Mouse (Mus musculus): ENCODE measurements around the gene Ogdh. TPM values are rescaled to one million over a fixed set of nuclear protein-coding genes. Genes with fewer than 3 reads are reported as not detected.

The Ogdh gene
- polyA plus RNA-seq, 1 experiment from 2014 or later: 70.2 TPM

DNA sequence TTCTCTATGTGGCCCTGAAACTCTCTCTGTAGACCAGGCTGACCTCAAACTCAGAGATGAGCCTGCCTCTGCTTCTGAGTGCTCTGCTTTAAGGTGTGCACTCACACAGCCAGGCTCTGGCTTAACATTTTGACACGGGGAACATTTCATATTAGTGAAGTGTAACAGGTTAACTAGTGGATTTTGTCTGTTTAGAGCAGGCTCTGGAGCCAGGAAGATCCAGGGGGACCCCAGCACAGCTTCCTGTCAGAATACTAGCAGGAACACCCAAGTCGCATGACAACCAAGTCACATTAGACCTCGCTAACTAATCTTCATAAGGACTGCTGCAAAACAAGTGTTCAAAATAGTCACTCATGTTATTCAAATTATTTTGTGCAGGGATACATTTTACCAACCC lies 550 bp upstream of the Ogdh start:
- no peak overlapping the region for H3K27ac ChIP-seq (ENCODE audit: low read depth, low read length)
- WGBS: 34% methylated on average over 3 of the region's 3 CpGs

GRCm38 (mm10) chr11:6292116-6292987 lies 919 bp downstream of the Ogdh start:
- H3K9me3 ChIP-seq (ENCODE audit: control insufficient read depth, low read length): no peaks in the 10 kb centered on the region
- ATAC-seq (ENCODE audit: low FRiP score) (no peak), DNase-seq (ENCODE audit: low spot score) (peak; percentile 75)
- no peaks in the 10 kb centered on the region for H3K4me1 ChIP-seq (replicated peaks; ENCODE audit: control insufficient read depth, insufficient read depth, low read length)
- peak overlapping the region; percentile 61 for H3K9ac ChIP-seq (ENCODE audit: low read depth, low read length)
- H3K4me2 ChIP-seq (replicated peaks; ENCODE audit: low read depth, low read length): peak overlapping the region; percentile 76
- H3K27ac ChIP-seq (ENCODE audit: low read depth, low read length): peak overlapping the region; percentile 64
- no peaks in the 10 kb centered on the region for H3K27me3 ChIP-seq (ENCODE audit: control insufficient read depth, insufficient read depth, low read length)
- no peaks in the 10 kb centered on the region for H3K36me3 ChIP-seq (ENCODE audit: control insufficient read depth, insufficient read depth, low read length)
- peak overlapping the region; percentile 83 for H3K4me3 ChIP-seq (ENCODE audit: low read depth, low read length)
- 19% methylated on average over 33 of the region's 33 CpGs for WGBS

More for the DNA sequence above, 550 bp upstream of the Ogdh start:
- H3K4me1 ChIP-seq (replicated peaks; ENCODE audit: control insufficient read depth, insufficient read depth, low read length): no peaks in the 10 kb centered on the region
- H3K36me3 ChIP-seq (ENCODE audit: control insufficient read depth, insufficient read depth, low read length): no peaks in the 10 kb centered on the region
- no peaks in the 10 kb centered on the region for H3K27me3 ChIP-seq (ENCODE audit: control insufficient read depth, insufficient read depth, low read length)
- H3K4me2 ChIP-seq (replicated peaks; ENCODE audit: low read depth, low read length): peak overlapping the region; percentile 76
- DNase-seq (ENCODE audit: low spot score): no peak
- H3K9ac ChIP-seq (ENCODE audit: low read depth, low read length): peak overlapping the region; percentile 61
- peak overlapping the region; percentile 83 for H3K4me3 ChIP-seq (ENCODE audit: low read depth, low read length)
- no peak for ATAC-seq (ENCODE audit: low FRiP score)
- no peaks in the 10 kb centered on the region for H3K9me3 ChIP-seq (ENCODE audit: control insufficient read depth, low read length)

DNA sequence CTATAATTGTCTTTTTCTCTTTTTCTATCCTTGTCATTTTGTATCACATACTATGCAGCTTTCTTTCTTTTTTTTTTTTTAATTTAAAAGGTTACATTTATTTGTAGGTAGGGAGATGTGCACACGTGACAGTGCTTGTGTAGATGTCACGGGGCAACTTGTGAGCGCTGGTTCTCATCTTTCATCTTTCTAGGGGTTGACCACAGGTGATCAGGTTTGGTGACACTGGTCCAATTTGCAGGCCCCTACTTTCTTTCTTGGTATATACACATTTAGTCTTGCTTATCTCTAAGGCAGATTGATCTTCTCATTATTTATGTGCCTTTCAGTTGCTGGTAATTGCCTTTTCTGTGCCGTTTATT lies 1.5 kb downstream of the Ogdh start:
- no peaks in the 10 kb centered on the region for H3K9me3 ChIP-seq (ENCODE audit: control insufficient read depth, low read length)
- no peak overlapping the region; the same call in 1 of the 2 replicates for H3K4me3 ChIP-seq (ENCODE audit: low read depth, low read length)
- WGBS: 98% methylated on average over 4 of the region's 4 CpGs
- no peaks in the 10 kb centered on the region for H3K27me3 ChIP-seq (ENCODE audit: control insufficient read depth, insufficient read depth, low read length)
- H3K9ac ChIP-seq (ENCODE audit: low read depth, low read length): no peak overlapping the region
- DNase-seq (ENCODE audit: low spot score) (no peak), ATAC-seq (ENCODE audit: low FRiP score) (no peak)
- no peak overlapping the region for H3K27ac ChIP-seq (ENCODE audit: low read depth, low read length)
- H3K4me2 ChIP-seq (replicated peaks; ENCODE audit: low read depth, low read length): no peak overlapping the region
- no peaks in the 10 kb centered on the region for H3K36me3 ChIP-seq (ENCODE audit: control insufficient read depth, insufficient read depth, low read length)
- H3K4me1 ChIP-seq (replicated peaks; ENCODE audit: control insufficient read depth, insufficient read depth, low read length): no peaks in the 10 kb centered on the region

DNA sequence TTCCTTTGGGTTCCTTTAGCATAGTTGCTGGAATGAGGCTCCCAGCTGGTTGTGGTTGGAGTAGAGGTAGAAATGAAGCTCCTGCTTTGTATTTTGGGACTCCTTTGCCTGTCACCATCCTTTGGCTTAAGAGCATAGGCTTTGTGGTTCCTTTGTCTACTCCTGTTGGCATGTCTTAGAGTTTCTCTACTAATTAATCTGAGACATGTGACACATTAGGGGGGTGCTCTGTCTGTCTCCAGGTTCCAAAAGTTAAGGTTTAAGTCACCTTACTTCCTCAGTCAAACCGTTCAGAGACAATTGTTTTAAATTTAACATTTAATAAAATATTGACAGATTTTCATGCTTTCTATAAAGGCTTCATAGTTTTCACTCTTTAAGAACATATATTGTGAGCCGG lies 2.2 kb downstream of the Ogdh start:
- ATAC-seq (ENCODE audit: low FRiP score): no peak
- no peak overlapping the region for H3K4me2 ChIP-seq (replicated peaks; ENCODE audit: low read depth, low read length)
- no peaks in the 10 kb centered on the region for H3K36me3 ChIP-seq (ENCODE audit: control insufficient read depth, insufficient read depth, low read length)
- DNase-seq (ENCODE audit: low spot score): no peak
- H3K9ac ChIP-seq (ENCODE audit: low read depth, low read length): no peak overlapping the region
- 92% methylated on average over 2 of the region's 2 CpGs for WGBS
- no peak overlapping the region for H3K4me3 ChIP-seq (ENCODE audit: low read depth, low read length)
- H3K9me3 ChIP-seq (ENCODE audit: control insufficient read depth, low read length): no peaks in the 10 kb centered on the region
- no peaks in the 10 kb centered on the region for H3K27me3 ChIP-seq (ENCODE audit: control insufficient read depth, insufficient read depth, low read length)
- H3K27ac ChIP-seq (ENCODE audit: low read depth, low read length): no peak overlapping the region
- H3K4me1 ChIP-seq (replicated peaks; ENCODE audit: control insufficient read depth, insufficient read depth, low read length): no peaks in the 10 kb centered on the region

DNA sequence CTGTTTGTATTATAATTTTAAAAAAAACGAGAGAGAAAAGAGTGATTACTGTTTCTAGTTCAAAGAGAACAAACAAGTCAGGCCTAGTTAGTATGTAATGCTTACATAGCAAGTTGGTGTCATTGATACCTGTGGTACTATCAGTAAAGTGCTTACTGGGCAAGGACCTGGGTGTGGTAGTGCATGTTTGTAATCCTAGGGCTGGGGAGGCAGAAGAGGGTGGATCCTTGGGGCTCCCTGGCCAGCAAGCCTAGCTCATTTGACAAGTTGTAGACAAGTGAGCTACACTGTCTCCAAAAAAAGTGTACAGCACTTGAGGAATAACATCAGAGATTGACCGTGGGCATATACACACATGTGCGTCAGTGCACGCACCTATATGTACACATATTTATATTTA lies 3.2 kb downstream of the Ogdh start:
- no peak overlapping the region for H3K4me3 ChIP-seq (ENCODE audit: low read depth, low read length)
- WGBS: 97% methylated on average over 4 of the region's 4 CpGs
- no peaks in the 10 kb centered on the region for H3K27me3 ChIP-seq (ENCODE audit: control insufficient read depth, insufficient read depth, low read length)
- no peak overlapping the region for H3K27ac ChIP-seq (ENCODE audit: low read depth, low read length)
- H3K9me3 ChIP-seq (ENCODE audit: control insufficient read depth, low read length): no peaks in the 10 kb centered on the region
- no peaks in the 10 kb centered on the region for H3K4me1 ChIP-seq (replicated peaks; ENCODE audit: control insufficient read depth, insufficient read depth, low read length)
- ATAC-seq (ENCODE audit: low FRiP score) (no peak), DNase-seq (ENCODE audit: low spot score) (no peak)
- no peak overlapping the region for H3K4me2 ChIP-seq (replicated peaks; ENCODE audit: low read depth, low read length)
- H3K36me3 ChIP-seq (ENCODE audit: control insufficient read depth, insufficient read depth, low read length): no peaks in the 10 kb centered on the region
- no peak overlapping the region for H3K9ac ChIP-seq (ENCODE audit: low read depth, low read length)

DNA sequence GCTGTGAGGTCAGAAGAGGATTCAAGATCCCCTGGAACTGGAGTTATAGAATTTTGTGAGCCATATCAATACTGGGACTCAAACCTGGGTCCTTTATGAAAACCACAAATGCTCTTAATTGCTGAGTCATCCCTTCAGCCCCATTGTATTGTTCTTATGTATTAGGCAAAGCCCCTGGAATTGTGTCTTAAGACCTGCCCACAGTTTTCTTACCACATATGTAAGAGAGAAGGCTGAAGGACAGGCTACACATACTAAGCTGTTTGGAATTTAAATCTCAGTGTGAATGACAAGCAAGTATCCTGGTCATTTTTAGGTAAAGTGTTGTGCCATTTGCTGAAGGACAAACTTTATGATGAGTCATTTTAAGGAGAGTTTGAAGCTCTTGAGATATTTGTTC lies 4.6 kb downstream of the Ogdh start:
- H3K4me3 ChIP-seq (ENCODE audit: low read depth, low read length): no peak overlapping the region

GRCm38 (mm10) chr11:6299435-6299834 lies 8.0 kb downstream of the Ogdh start:
- no peak for ATAC-seq (ENCODE audit: low FRiP score)
- DNase-seq (ENCODE audit: low spot score): no peak
- no peaks in the 10 kb centered on the region for H3K36me3 ChIP-seq (ENCODE audit: control insufficient read depth, insufficient read depth, low read length)

More for the DNA sequence above, 4.6 kb downstream of the Ogdh start:
- H3K4me2 ChIP-seq (replicated peaks; ENCODE audit: low read depth, low read length): no peak overlapping the region
- DNase-seq (ENCODE audit: low spot score) (no peak), ATAC-seq (ENCODE audit: low FRiP score) (no peak)
- H3K9me3 ChIP-seq (ENCODE audit: control insufficient read depth, low read length): no peaks in the 10 kb centered on the region
- no peaks in the 10 kb centered on the region for H3K27me3 ChIP-seq (ENCODE audit: control insufficient read depth, insufficient read depth, low read length)
- no peaks in the 10 kb centered on the region for H3K4me1 ChIP-seq (replicated peaks; ENCODE audit: control insufficient read depth, insufficient read depth, low read length)
- H3K36me3 ChIP-seq (ENCODE audit: control insufficient read depth, insufficient read depth, low read length): no peaks in the 10 kb centered on the region
- no peak overlapping the region for H3K9ac ChIP-seq (ENCODE audit: low read depth, low read length)
- H3K27ac ChIP-seq (ENCODE audit: low read depth, low read length): no peak overlapping the region

GRCm38 (mm10) chr11:6302793-6303192 lies 11.4 kb downstream of the Ogdh start:
- no peak overlapping the region for H3K4me2 ChIP-seq (replicated peaks; ENCODE audit: low read depth, low read length)
- no peaks in the 10 kb centered on the region for H3K9me3 ChIP-seq (ENCODE audit: control insufficient read depth, low read length)
- H3K4me1 ChIP-seq (replicated peaks; ENCODE audit: control insufficient read depth, insufficient read depth, low read length): no peaks in the 10 kb centered on the region
- no peak for DNase-seq (ENCODE audit: low spot score)
- H3K9ac ChIP-seq (ENCODE audit: low read depth, low read length): no peak overlapping the region
- 0 out of 2 replicates have a peak, but pooled peaks cover 2% of the 10 kb centered on the region for H3K36me3 ChIP-seq (ENCODE audit: control insufficient read depth, insufficient read depth, low read length)
- no peak for ATAC-seq (ENCODE audit: low FRiP score)
- H3K27me3 ChIP-seq (ENCODE audit: control insufficient read depth, insufficient read depth, low read length): no peaks in the 10 kb centered on the region
- 91% methylated on average over 2 of the region's 2 CpGs for WGBS
- no peak overlapping the region for H3K27ac ChIP-seq (ENCODE audit: low read depth, low read length)
- no peak overlapping the region for H3K4me3 ChIP-seq (ENCODE audit: low read depth, low read length)

More at GRCm38 (mm10) chr11:6299435-6299834, 8.0 kb downstream of the Ogdh start:
- Histone ChIP-seq H3K9ac (ENCODE audit: low read depth, low read length) (no peak overlapping the region), H3K4me1 (replicated peaks; ENCODE audit: control insufficient read depth, insufficient read depth, low read length) (no peaks in the 10 kb centered on the region), H3K27ac (ENCODE audit: low read depth, low read length) (no peak overlapping the region), H3K4me3 (ENCODE audit: low read depth, low read length) (no peak overlapping the region), H3K9me3 (ENCODE audit: control insufficient read depth, low read length) (no peaks in the 10 kb centered on the region), H3K4me2 (replicated peaks; ENCODE audit: low read depth, low read length) (no peak overlapping the region), H3K27me3 (ENCODE audit: control insufficient read depth, insufficient read depth, low read length) (no peaks in the 10 kb centered on the region)
- 82% methylated on average over 2 of the region's 2 CpGs for WGBS

GRCm38 (mm10) chr11:6305943-6306430 lies 14.6 kb downstream of the Ogdh start:
- no peak overlapping the region for H3K9ac ChIP-seq (ENCODE audit: low read depth, low read length)
- 94% methylated on average over 1 of the region's 1 CpGs for WGBS
- no peak overlapping the region for H3K4me3 ChIP-seq (ENCODE audit: low read depth, low read length)
- H3K9me3 ChIP-seq (ENCODE audit: control insufficient read depth, low read length): no peaks in the 10 kb centered on the region
- no peaks in the 10 kb centered on the region for H3K27me3 ChIP-seq (ENCODE audit: control insufficient read depth, insufficient read depth, low read length)
- DNase-seq (ENCODE audit: low spot score) (no peak), ATAC-seq (ENCODE audit: low FRiP score) (no peak)
- H3K4me2 ChIP-seq (replicated peaks; ENCODE audit: low read depth, low read length): no peak overlapping the region
- H3K4me1 ChIP-seq (replicated peaks; ENCODE audit: control insufficient read depth, insufficient read depth, low read length): no peaks in the 10 kb centered on the region
- H3K36me3 ChIP-seq (ENCODE audit: control insufficient read depth, insufficient read depth, low read length): 0 out of 2 replicates have a peak, but pooled peaks cover 4% of the 10 kb centered on the region
- H3K27ac ChIP-seq (ENCODE audit: low read depth, low read length): no peak overlapping the region
